Mouse (Mus musculus) hindbrain, postnatal 0 days (tissue): ENCODE measurements around the gene Eef1g. TPM values are rescaled to one million over a fixed set of nuclear protein-coding genes. Genes with fewer than 3 reads are reported as not detected.

Source experiments
- ATAC-seq: fragments of 200-750 bp; cut with Nextera tagmentation; 2 replicates; pipeline ENCODE4 v1.8.0; 2017; ENCODE audit warnings: mild to moderate bottlenecking, moderate TSS enrichment, moderate library complexity
- DNase-seq: peaks from one replicate; pipeline ENCODE4 v3.0.0-alpha.2; 2015; ENCODE audit warnings: low spot score
- H3K27ac ChIP-seq: fragments of 300-500 bp; sonication (generic); 2 replicates; pipeline ENCODE4 v1.5.1; 2014; ENCODE audit warnings: mild to moderate bottlenecking
- H3K27me3 ChIP-seq: fragments of 300-500 bp; sonication (generic); 2 replicates; pipeline ENCODE4 v1.6.1; 2014; ENCODE audit warnings: low read length, mixed read lengths; ENCODE audit not compliant: insufficient read depth
- H3K36me3 ChIP-seq: fragments of 300-500 bp; sonication (generic); 2 replicates; pipeline ENCODE4 v1.6.1; 2014; ENCODE audit warnings: low read length, mixed read lengths; ENCODE audit not compliant: insufficient read depth
- H3K4me1 ChIP-seq: fragments of 300-500 bp; sonication (generic); 2 replicates; pipeline ENCODE4 v1.6.1; 2014; ENCODE audit warnings: antibody characterized with exemption, low read length, mixed read lengths; ENCODE audit not compliant: insufficient read depth
- H3K4me2 ChIP-seq: fragments of 300-500 bp; sonication (generic); 2 replicates; pipeline ENCODE4 v1.6.1; 2014; ENCODE audit warnings: low read depth, mild to moderate bottlenecking, low read length, moderate library complexity, mixed read lengths
- H3K4me3 ChIP-seq: fragments of 300-500 bp; sonication (generic); 2 replicates; pipeline ENCODE4 v1.5.1; 2014; ENCODE audit warnings: low read length
- H3K9ac ChIP-seq: fragments of 300-500 bp; sonication (generic); replicated peaks from 2 replicates; pipeline ENCODE4 v1.6.1; 2014; ENCODE audit warnings: mild to moderate bottlenecking, low read length, moderate library complexity, mixed read lengths
- H3K9me3 ChIP-seq: fragments of 300-500 bp; sonication (generic); 2 replicates; pipeline ENCODE4 v1.6.1; 2016; ENCODE audit warnings: low read length, mixed read lengths
- CTCF ChIP-seq: IDR thresholded peaks from 2 replicates; pipeline ENCODE4 v1.5.1; 2016; ENCODE audit warnings: antibody characterized with exemption, control low read depth, low read depth
- WGBS: fragments of 180-500 bp; shearing (Covaris S2); extraction: QIAGEN DNeasy Blood & Tissue Kit; methylation state at CpG from one replicate; pipeline ENCODE4 v1.1.7; 2014; 5-methylcytosine and 5-hydroxymethylcytosine counted together
- polyA plus RNA-seq: library from polyadenylated mRNA; unstranded; fragments of >200 nt; fragmentation: Nextera tagmentation; extraction: Ambion mirVana; gene quantifications from 2 replicates; pipeline ENCODE4 v1.2.1, GENCODE M21; 2015
- total RNA-seq: library from RNA; depleted of rRNA; stranded (reverse); fragments of >200 nt; gene quantifications from 2 replicates; pipeline ENCODE4 v1.2.3, GENCODE M21; 2014

The Eef1g gene
- total and polyA plus RNA-seq, 2 experiments from 2014 or later = 256 to 469 TPM

DNA sequence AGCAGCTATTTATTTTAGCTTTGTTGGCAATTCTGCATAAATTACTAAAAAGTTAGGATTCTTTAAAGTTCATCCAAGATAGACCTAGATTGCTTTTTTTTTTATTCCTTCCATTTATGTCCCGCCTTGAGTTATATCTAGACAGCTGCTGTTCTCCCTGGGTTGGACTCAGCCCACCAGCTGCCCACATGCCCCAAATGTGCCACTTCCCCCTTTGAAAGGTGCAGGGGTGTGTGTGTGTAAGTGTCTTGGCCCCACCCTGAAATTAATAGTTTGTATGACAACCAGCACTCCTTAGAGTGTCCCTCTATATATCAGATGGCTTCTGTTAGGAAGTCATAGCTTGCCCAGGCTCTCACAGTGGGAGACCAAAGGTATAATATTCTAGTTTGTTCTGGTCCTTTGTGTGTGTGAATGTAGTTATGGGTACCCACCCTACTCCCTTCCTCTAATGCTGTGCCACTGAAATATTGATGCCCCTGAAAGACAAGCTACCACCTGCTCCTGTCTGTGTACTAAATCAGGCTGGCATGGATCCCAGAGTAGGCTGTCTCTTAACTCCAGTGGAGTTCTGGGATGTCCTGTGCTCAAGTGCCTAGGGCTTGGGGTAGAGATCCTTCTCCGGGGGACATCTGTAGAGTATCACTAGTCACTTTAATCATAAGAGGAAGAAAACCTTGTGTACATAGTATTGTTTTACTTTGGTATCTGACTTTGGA, 14.8 kb downstream of the Eef1g start:
- DNase-seq (peak; percentile 60), ATAC-seq (no peak)
- 72% methylated on average over 2 of the region's 2 CpGs for WGBS
- Histone ChIP-seq H3K9me3 (no peaks in the 10 kb centered on the region), H3K4me3 (no peak overlapping the region), H3K27ac (no peak overlapping the region), H3K9ac (no peak overlapping the region), H3K4me2 (no peak overlapping the region), H3K36me3 (peaks cover 16% of the 10 kb centered on the region; the same call in 1 of the 2 replicates), H3K27me3 (no peaks in the 10 kb centered on the region), H3K4me1 (peaks cover 7% of the 10 kb centered on the region; the same call in 1 of the 2 replicates)
- TF ChIP-seq CTCF = no peak

DNA sequence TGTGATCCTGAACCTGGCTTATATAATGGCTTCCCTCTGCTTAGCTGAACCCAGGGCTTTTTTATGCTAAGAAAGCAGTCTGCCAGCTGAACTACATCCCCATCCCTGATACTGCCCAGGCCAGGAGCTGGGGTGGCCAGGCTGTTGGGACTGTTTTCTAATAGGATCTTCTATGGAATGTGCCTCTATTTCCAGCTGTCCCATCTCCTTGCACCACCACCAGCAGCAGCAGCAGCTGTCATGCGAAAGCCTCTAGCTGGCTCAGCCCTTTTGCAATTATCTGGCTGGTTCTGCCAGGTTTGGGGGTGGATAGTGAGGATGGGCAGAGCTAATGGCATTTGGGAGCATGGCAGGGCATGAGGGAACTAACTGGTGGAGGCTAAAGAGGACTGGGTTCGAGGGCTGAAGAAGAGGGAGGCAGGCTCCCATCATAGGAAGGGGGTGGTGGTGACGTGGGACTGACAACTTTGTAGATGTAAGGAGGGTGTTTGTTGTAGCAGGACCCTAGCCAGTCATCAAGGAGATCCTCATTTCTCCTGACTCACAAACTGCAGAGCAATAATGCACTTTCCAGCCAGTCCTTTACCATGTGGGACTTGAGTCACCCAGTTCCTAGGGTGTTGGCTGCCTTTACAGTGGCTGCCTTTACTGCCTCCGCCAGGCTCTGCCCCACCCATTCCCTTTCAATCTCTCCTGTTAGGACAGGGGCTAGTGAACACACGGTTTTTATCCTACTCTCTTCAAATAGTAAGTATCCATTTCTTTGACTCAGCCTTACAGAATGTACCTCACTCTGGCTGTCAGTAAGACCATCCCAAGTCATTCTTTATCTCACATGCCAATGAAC, 15.7 kb downstream of the Eef1g start:
- Histone ChIP-seq H3K4me1 (peaks cover 7% of the 10 kb centered on the region; the same call in 1 of the 2 replicates), H3K4me3 (no peak overlapping the region), H3K9ac (no peak overlapping the region), H3K9me3 (no peaks in the 10 kb centered on the region), H3K4me2 (no peak overlapping the region), H3K27me3 (no peaks in the 10 kb centered on the region), H3K36me3 (peaks cover 16% of the 10 kb centered on the region; the same call in 1 of the 2 replicates), H3K27ac (no peak overlapping the region)
- WGBS = 60% methylated on average over 5 of the region's 5 CpGs
- ATAC-seq (no peak), DNase-seq (no peak)
- TF ChIP-seq CTCF = no peak

DNA sequence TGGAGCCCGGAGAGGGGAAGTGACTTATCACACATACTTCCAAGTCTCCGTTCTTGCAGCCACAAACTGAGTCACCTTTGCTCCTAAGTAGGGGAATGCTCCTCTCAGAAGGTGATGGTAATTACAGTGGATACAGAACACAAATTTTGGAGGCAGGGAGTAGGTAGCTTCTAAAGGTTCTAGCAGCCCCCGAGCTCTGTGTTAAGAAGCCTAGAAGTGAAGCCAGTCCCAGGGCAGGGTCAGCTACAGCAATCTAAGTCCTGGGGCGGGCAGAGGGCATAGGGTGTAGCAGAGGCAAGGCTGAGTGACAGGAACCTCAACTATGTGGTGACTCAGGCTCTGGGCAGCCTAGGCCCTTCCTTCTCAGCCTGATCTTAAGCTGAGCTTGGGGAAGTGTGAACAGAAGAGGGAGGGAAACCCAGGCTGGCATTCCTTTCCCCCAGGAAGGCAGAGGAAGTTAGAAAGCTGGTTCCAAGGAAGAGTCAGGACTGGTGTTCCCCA, 16.4 kb downstream of the Eef1g start:
- H3K4me3 ChIP-seq = no peak overlapping the region
- 50% methylated on average over 4 of the region's 4 CpGs for WGBS
- H3K27ac ChIP-seq = no peak overlapping the region
- H3K27me3 ChIP-seq = peaks cover under 1% of the 10 kb centered on the region; the same call in 1 of the 2 replicates
- no peak for DNase-seq
- no peak overlapping the region for H3K9ac ChIP-seq
- peaks cover 13% of the 10 kb centered on the region; the same call in 1 of the 2 replicates for H3K36me3 ChIP-seq
- H3K4me1 ChIP-seq = peaks cover 7% of the 10 kb centered on the region; the same call in 1 of the 2 replicates
- no peak for ATAC-seq
- H3K4me2 ChIP-seq = no peak overlapping the region
- no peaks in the 10 kb centered on the region for H3K9me3 ChIP-seq
- TF ChIP-seq CTCF = no peak

DNA sequence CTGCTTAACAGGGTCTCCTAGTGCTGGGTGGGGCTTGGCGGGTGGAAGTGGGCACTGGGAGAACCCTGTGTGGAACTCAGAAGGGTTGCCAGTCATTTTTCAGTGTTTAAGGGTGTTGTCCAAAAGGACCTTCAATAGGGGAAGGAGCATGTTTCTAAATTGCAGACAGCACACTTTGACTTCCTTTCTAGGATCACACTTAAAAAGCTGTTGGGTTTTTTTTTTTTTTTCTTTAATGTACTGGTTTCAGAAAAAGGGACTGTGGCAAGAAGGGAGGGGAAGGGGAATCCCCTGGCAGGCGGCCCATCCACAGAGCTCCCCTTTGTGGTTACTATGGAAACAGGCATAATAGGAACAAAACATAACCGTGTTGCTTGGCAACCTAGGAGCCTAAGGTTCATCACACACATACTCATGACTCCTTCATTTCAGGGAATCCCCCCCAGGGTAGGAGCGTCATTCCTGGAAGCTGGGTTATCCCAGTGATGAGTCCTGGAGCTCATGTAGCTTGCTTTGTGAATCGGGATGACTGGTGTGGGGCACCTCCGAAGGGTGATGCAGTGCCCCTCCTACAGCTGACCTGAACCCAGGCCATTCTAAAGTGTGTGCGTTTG, 17.5 kb downstream of the Eef1g start:
- DNase-seq (peak; percentile 86), ATAC-seq (peak; percentile 82)
- Histone ChIP-seq H3K27ac (no peak overlapping the region; the same call in 1 of the 2 replicates), H3K36me3 (peaks cover 2% of the 10 kb centered on the region; the same call in 1 of the 2 replicates), H3K27me3 (peaks cover 8% of the 10 kb centered on the region; the same call in 1 of the 2 replicates), H3K9me3 (no peaks in the 10 kb centered on the region), H3K9ac (0 out of 2 replicates have a peak overlapping the region, but pooled peaks have one; percentile 17), H3K4me2 (0 out of 2 replicates have a peak overlapping the region, but pooled peaks have one; percentile 30), H3K4me1 (peaks cover 10% of the 10 kb centered on the region; the same call in 1 of the 2 replicates), H3K4me3 (no peak overlapping the region)
- no peak for TF ChIP-seq CTCF
- 6% methylated on average over 7 of the region's 7 CpGs for WGBS

DNA sequence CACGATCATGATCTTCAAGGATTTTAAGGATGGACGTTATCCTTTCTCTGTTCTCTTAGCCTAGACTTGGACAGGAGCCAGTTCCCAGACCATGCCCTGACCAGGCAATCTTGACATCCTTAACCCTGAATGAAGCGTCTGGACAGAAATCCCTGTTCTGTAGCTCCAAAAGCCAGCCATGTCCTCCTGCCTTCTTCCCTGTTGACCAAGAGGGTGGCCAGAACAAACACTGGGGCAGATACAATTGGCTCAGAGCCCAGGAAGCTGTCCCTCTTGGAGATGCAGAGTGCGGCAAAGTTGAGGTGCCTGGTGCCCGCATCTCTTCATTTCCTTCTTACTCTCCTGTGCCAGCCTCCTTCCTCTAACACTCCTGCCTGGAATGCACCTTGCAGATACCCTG, 19.1 kb downstream of the Eef1g start:
- no peak overlapping the region for H3K9ac ChIP-seq
- TF ChIP-seq CTCF = no peak
- DNase-seq = no peak
- ATAC-seq = no peak
- no peak overlapping the region for H3K4me2 ChIP-seq
- H3K27ac ChIP-seq = no peak overlapping the region
- no peaks in the 10 kb centered on the region for H3K36me3 ChIP-seq
- no peak overlapping the region for H3K4me3 ChIP-seq
- WGBS = 49% methylated on average over 5 of the region's 5 CpGs
- H3K27me3 ChIP-seq = peaks cover 14% of the 10 kb centered on the region; the same call in 1 of the 2 replicates
- H3K9me3 ChIP-seq = no peaks in the 10 kb centered on the region
- H3K4me1 ChIP-seq = peaks cover 10% of the 10 kb centered on the region; the same call in 1 of the 2 replicates

DNA sequence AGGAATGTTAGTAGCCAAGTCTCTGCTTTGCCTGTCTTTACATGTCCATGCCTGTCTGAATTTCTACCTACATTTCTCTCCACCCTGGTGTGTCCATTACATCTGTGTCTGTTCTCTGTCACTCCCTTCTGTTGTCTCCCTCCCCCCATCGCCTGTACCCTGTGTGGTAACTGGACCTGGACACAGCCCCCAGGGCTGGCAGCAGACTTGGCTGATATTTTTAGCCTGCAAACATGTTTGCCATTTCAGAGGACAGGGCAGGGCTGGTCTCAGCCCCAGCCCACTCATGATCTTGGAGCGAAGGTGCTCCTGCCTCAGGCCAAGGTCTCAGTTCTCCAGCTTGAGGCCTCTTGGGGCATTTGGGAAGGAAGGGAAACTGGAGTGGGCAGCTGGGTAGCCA, 21.0 kb downstream of the Eef1g start:
- 60% methylated on average over 2 of the region's 2 CpGs for WGBS
- Histone ChIP-seq H3K9me3 (no peaks in the 10 kb centered on the region), H3K9ac (no peak overlapping the region), H3K4me1 (peaks cover 10% of the 10 kb centered on the region; the same call in 1 of the 2 replicates), H3K27ac (no peak overlapping the region), H3K36me3 (no peaks in the 10 kb centered on the region), H3K4me3 (no peak overlapping the region), H3K4me2 (no peak overlapping the region), H3K27me3 (peaks cover 14% of the 10 kb centered on the region; the same call in 1 of the 2 replicates)
- ATAC-seq = no peak
- DNase-seq = no peak
- TF ChIP-seq CTCF = no peak
